Mouse (Mus musculus) forelimb bud, embryonic 11.5 days (tissue): ENCODE measurements around the gene Ctdsp1.

Experiments
- DNase-seq: peaks from one replicate; pipeline ENCODE4 v3.0.0-alpha.2; 2012; ENCODE audit warnings: low read depth, low spot score

The Ctdsp1 gene

DNA sequence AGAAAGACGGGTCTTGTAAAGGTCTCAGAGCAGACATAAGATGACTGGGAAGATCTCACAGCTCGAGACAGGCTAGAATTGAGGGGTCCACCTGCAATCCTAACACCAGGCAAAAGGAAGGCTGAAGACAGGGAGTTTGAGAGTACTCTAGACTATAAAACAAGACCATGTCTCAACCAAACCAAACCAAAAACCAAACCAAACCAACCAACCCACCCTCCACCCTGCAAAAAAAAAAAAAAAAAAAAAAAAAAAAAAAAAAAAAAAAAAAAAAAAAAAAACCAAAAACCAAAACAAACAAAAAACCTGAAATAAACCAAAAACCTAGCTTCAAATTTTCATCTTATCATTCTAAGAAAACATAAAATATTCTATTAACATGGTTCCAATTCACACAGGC lies 53.2 kb downstream of the Ctdsp1 start:
- DNase-seq: no peak
